Mouse (Mus musculus) heart, adult 11 months (tissue): Measurements from ENCODE around the gene Zfp78.
"Not testable (repeated sequence)": the region's sequence is repeated elsewhere in the genome, so short reads cannot be mapped to it uniquely, and the experiment has no call there.

ENCODE experiments used
- DNase-seq: peaks from one replicate; pipeline ENCODE4 v3.0.0; 2022

Zfp78 gene

GRCm38 (mm10) chr7:6363047-6363488, at the start of gene Zfp78:
Zfp78 (plus strand) TSS chr7:6363280.
- DNase-seq: peak; percentile 99

GRCm38 (mm10) chr7:6330458-6331232, 32.4 kb upstream of the Zfp78 start:
- DNase-seq: peak; percentile 87

DNA sequence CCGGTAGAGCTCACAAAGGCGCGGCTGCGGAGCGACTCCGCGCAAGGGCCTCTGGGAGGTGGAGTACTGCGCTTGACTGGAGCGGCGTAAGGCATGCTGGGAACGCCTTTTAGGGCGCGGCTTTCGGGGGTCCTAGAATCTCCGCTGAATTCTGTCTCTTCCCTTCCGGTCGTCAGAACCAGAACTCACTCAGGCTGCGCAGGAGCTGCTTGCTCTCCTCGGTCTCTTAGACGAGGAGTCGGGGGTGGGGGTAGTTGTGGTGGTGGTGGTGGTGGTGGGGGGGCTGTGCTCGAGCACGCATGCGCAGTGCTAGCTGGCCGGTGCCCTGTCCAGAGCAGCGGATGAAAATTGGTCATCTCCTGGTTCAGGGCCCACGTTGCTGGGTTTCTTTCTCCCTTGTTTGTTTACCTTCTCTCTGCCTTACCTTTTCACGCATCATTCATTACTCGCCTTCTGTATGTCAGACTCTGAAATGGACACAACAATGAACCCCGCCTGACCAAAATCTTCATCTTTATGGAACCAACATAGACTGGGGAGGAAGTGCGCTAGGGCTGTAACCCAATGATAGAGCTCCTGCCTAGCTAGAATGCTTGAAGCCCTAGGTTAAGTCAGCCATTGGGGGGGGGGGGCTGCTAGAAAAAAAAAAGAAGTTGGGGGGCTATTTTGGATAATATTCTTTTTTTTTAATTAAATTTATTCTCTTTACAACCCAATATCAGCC, 31.7 kb upstream of the Zfp78 start, which contains the start of gene Zfp583:
TSS of gene Zfp583 (minus strand) at position 53 of the 724 bp plus-strand sequence.
- DNase-seq: peak; percentile 99

DNA sequence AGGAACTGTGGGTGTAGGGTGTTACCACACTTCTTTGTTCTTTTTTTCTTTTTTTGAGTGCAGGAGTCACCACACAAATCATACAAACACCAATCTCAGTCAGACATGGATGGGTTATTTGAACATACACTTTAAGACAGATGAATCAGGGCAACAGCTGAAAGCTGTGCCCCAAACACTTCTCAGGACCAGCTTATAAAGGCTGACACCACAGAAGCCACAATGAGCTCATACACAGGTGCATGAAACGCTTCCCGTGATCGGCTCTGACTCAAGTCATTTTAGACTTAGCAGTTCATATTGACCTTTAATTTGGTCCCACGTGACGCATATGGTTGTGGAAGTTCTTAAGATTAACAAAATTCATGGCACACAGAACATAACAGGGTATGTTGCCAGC, 23.2 kb upstream of the Zfp78 start:
- DNase-seq: peak; percentile 66

DNA sequence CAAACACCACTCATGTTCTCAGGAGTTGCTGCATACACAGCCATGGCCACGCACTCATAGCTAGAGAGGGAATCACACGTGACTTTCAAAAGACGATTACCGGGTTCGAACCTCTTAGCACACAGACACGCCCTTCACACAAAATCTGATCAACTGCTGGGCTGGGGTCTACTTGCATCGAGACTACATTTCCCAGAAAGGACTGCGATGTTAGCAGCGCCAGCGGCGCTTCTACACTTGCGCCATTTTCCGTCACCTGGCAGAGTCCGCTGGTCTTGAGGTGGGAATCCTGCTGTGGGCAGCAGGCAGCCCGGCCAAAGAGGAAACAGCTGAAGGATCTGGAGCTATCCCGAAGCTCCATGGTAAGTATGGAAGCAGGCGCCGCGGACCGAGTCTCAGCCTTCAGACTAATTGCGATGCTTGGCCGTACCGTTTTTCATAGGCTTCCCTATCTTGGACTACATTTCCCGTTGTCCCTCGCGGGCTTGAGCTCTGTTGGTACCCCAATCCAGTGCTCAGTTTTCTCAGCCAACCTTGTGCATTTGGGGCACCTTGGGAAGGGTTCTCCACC, 19.5 kb upstream of the Zfp78 start, which contains the start of gene Gm3854:
TSS of gene Gm3854 (plus strand) at position 259 of the 571 bp plus-strand sequence.
- DNase-seq: peak; percentile 95

GRCm38 (mm10) chr7:6344124-6344523, 19.0 kb upstream of the Zfp78 start:
- no peak for DNase-seq

GRCm38 (mm10) chr7:6358121-6358520, 5.0 kb upstream of the Zfp78 start:
- DNase-seq: peak; percentile 92

GRCm38 (mm10) chr7:6358937-6359590, 4.0 kb upstream of the Zfp78 start:
- peak; percentile 45 for DNase-seq

GRCm38 (mm10) chr7:6360477-6361060, 2.5 kb upstream of the Zfp78 start:
- DNase-seq: peak; percentile 76

DNA sequence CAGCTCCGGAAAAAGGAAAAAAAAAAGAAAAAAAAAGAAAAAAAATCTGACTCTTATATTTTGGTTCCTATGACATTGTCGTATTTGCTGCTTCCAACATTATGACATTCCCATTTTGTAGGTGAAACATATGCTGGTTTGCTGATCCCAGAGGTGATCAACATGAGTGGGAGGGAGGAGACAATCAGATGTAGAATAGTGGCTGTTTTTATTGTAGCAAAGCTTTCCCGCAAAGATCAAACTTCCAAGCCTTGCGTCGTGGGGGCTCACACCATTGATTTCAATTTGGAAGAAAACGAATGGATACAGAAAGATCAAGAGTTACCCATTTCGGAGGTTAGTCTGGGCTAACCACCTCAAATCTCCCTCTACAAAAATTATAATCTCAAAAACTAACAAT, 1.3 kb upstream of the Zfp78 start:
- no peak for DNase-seq

DNA sequence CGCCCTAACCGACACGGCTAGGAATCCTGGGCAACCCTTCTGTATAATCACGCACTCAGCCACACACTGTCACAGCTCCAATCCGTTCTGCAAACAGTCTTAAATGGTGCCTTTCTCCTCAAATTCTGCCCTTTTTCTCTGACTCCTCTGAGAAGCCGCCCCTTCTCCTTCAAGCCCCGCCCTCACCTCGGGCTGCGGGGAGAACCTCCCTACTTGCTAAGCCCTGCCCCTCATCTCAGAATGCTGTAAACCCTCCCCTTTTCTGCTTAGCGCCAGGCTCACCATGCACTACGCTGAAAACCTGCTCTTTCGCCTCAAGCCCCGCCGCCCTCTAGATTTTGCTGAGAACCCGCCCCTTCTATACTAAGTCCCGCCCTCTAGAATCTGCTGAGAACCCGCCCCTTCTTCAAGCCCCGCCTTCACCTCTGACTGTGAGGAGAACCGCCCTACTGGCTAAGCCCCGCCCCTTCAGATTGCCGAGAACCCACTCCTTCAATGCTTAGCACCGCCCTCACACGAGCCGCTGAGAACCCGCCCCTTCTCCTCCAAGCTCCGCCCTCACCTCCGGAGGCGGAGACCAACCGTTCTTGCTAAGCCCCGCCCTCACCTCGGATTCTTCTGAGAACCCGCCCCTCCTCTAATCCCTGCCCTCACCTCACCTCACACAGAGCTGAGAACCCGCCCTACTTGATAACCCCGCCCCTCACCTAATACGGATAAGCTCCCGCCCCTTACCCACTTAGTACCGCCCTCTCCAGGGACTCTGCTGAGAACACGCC, 623 bp upstream of the Zfp78 start:
- DNase-seq: peak; percentile 100

- DNase-seq: no peak
Observed at GRCm38 (mm10) chr7:6364761-6365160, 1.7 kb downstream of the Zfp78 start.

GRCm38 (mm10) chr7:6367185-6367584, 4.1 kb downstream of the Zfp78 start:
- DNase-seq: no peak

DNA sequence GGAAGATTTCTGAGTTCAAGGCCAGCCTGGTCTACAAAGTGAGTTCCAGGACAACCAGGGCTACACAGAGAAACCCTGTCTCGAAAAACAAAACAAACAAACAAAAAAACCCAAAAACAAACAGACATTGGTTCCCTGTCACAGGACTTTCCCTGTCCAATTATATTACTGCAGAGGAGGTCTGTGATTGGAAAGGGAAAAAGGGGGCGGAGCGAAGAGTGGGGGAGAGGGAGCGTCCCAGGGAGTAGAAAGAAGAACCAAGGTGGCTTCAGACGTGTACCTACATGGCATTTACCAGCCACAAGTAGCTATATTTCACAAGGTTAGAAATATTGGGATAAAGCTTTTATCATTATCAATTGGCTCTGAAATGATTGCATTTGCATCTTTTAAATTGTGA, 5.1 kb downstream of the Zfp78 start:
- not testable (repeated sequence) for DNase-seq

DNA sequence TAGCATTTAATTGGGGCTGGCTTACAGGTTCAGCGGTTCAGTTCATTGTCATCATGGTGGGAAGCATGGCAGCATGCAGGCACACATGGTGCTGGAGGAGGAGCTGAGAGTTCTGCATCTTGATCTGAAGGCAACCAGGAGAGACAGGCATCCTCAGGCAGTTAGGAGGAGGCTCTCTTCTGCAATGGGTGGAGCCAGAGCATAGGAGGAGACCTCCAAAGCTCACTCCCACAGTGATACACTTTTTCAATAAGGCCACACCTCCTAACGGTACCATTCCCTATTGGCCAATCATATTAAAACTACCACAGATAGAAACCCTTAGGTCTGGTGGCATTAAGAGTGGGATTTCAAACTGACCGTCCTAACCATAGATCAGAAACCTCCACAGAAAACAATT, 6.4 kb downstream of the Zfp78 start:
- no peak for DNase-seq

DNA sequence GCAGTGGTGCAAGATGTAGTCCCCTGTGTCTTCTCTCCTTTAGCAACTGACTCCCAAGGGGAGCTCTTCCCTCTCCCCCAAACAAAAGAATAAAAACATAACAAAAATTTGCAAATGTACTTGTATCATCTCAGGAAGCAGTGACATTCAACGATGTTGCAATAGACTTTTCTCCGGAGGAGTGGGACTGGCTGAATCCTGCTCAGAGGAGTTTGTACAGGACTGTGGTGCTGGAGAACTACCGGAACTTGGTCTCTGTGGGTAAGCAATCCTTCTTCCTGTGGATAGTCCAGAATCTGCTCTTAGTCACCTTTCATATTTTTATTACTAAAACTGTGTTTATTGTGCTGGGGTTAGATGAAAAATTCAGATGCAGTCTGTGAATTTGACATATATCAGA, 9.9 kb downstream of the Zfp78 start:
- no peak for DNase-seq

- no peak for DNase-seq
Observed at GRCm38 (mm10) chr7:6378441-6378840, 15.4 kb downstream of the Zfp78 start.

- DNase-seq: no peak
Observed at GRCm38 (mm10) chr7:6381431-6381830, 18.4 kb downstream of the Zfp78 start.

DNA sequence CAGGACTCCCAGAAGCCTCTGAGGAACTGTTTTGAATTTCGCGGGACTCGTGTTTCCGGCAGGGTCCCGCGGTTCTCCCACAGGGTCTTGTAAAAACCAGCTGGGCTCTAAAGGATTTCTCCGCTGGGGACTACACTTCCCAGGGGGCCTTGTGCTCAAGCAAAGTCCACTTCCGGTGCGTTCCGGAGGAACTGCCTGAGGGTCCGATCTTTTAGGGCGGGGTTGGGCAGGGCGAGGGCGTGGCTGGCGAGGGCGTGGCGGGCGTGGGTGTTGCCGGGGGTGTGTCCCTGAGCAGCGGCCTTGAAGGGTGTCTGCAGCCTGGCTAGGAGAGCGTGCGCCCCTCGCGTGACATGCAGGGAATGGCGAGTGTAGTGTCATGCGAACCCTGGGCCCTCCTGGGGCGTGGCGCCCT, 20.0 kb downstream of the Zfp78 start, which contains the start of gene Zfp28:
TSS of gene Zfp28 (plus strand) at position 252 of the 412 bp plus-strand sequence.
- peak; percentile 99 for DNase-seq

DNA sequence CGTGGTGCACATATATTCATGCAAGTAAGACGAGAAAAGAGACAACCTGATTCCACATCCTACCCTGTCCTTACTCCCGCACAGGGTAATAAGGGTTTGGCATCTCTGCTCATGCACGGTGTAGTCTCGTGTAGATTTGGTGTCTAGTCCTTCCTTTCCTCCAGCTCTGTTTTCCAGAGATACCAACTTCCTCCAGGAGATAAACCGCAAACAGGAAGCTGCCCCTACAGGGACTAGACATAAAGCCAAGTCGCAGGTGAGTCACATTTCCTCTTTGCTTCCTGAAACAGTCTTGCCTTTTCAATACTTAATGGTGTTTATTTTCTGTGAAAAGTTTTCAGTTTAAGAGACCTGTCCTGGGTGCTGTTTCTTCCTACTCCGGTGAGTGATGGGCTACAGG, 20.9 kb downstream of the Zfp78 start:
- no peak for DNase-seq

DNA sequence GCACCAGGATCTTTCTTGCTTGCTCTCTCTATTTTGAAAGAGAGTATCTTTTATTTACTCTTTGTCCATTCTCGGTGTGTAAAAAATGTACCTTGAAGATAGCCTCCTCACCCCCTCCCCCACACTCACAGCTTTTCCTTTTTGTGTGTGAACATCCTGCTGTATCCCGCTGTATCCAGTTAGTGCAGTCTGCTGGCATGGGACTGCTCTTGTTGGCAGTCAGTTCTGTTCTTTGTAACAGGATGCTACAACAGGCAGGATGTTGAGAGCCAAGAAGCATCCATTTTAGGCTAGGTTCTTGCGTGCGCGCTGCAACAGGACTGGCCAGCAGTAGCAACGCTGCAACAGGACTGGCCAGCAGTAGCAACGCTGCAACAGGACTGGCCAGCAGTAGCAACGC, 23.9 kb downstream of the Zfp78 start:
- peak; percentile 96 for DNase-seq

DNA sequence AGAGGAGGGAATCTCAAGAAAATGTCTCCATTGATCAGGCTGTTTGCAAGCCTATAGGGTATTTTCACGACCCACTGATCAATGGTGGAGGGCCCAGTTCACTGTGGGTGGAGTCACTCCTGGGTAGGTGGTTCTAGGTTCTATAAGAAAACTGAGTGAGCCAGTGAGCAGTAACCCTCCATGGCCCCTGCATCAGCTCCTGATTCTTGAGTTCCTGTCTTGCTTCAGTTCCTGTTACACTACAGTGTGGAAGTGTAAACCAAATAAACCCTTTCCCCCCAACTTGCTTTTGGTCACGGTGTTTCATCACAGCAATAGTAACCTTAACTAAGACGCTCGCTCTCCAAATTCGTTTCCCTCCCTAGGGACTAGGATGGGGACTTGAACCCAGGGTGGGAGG, 25.9 kb downstream of the Zfp78 start:
- DNase-seq: no peak
